Mouse (Mus musculus): ENCODE measurements around the gene Igfals.

The Igfals gene

DNA sequence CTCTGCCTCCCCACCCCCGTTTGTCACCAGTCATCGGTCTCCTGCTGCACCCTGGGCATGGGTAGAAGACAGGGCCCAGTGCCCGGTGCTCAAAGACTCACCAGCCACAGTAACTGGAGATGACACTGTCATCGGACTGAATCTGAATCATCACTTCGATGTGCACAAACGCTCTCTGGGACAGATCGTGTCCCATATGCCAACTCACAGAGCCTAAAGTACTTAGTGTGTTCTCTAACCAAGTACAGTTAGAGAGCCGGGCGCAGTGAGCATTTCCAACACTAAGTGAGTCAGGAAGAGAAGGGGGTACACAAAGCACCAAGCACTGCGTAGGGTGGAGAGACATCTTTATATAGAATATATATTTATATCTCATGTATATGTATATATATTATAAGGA is 2.1 kb downstream of the Igfals start:
- DNase-seq: no peak

GRCm38 (mm10) chr17:24873695-24874404 is 8.1 kb downstream of the Igfals start:
- no peak for DNase-seq

DNA sequence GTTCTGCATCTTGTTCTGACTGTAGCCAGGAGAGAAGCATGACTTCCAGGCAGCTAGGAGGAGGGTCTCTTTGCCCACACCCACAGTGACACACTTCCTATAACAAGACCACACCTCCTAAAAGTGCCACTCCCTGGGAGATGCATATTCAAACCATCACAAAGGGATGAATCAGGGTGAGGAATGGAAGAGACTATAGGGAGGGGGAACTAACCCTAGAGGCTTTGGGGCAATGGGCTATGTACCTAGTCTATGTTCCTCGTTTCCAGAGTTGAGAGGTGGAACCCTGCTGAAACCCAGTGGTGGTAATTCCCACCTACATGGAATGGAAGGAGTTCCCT is 8.6 kb downstream of the Igfals start:
- DNase-seq: no peak

- no peak for DNase-seq
These were observed 9.2 kb downstream of the Igfals start for GRCm38 (mm10) chr17:24874989-24875388.

DNA sequence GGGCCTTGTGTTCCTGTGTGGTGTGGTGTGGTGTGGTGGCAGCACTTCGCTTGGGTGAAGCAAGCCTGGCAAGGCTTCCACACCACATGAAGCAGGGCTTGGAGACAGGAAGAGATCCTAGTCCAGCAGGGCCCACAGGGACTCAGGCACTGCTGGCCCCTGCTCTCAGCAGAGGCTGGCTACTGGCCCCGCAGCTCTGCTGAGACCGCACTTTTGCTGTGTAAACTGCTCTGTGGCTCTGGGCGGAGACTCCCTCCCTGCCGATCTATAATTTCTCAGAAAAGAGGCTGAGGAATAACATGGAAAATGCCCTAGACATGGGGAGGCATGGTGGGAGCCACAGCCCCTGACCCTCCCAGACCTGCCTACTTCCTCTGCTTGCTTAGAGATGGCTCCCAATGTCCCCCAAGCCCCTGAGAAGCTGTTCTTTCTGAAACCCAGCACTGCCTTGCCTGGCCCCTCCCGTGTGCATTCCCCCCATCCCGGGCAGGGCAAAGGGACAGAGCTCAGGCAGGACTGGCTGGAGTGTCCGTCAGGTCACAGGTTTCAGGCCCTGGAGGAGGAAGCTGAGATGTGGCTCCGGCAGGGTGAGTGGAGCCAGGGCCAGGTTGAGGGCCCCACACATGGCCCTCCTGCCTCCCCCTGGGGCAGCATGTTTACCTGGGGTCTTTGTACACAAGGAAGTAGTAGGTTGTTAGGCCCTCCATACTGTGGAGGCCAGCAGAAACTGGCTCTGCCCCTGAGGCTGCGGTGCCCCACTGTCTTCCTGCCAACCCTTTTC is 11.7 kb downstream of the Igfals start:
- no peak for DNase-seq

GRCm38 (mm10) chr17:24878117-24878397 is 12.3 kb downstream of the Igfals start:
- DNase-seq: peak; percentile 48 to 69

DNA sequence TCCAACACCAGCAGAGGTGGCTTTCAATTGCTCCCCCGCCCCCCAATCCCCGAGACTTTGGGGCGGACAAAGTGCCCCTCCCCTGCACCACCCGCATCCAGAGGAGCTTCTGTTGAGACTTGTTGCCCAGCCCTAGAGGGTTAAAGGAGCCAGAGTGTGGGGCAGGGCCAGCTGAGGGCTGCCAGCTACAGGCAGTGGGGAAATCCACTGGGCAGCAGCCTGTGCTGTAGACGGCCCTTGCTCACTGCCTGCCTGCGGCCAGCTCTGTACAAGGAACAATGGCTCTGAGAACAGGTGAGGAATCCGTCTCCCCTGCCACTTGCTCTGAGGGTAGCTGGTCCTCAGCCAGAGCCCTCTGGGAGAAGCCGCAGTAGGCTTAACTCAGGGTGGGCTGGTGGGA is 12.7 kb downstream of the Igfals start:
- no peak for DNase-seq

- DNase-seq: peak in 1 of 2 experiments; percentile 50
These were observed 16.1 kb downstream of the Igfals start for GRCm38 (mm10) chr17:24881738-24882440.

DNA sequence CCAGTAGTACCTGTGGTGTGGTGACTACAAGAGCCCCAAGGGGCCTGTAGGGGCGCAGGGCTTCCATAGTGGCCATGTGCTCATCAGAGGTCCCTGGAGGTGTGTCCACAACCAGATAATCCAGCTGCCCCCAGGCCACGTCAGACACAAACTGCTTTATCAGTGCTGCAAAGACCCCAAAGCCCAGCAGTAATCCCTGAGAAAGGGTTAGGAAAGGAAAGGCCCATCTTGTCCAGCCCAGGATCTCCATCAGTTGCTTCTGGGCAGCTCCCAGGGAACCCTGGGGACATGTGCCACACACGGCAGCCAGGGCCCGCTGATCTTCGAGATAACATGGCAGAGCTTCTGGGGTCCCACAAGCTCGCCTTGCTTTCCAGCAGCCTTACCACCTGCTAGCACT is 18.6 kb downstream of the Igfals start:
- DNase-seq: no peak

DNA sequence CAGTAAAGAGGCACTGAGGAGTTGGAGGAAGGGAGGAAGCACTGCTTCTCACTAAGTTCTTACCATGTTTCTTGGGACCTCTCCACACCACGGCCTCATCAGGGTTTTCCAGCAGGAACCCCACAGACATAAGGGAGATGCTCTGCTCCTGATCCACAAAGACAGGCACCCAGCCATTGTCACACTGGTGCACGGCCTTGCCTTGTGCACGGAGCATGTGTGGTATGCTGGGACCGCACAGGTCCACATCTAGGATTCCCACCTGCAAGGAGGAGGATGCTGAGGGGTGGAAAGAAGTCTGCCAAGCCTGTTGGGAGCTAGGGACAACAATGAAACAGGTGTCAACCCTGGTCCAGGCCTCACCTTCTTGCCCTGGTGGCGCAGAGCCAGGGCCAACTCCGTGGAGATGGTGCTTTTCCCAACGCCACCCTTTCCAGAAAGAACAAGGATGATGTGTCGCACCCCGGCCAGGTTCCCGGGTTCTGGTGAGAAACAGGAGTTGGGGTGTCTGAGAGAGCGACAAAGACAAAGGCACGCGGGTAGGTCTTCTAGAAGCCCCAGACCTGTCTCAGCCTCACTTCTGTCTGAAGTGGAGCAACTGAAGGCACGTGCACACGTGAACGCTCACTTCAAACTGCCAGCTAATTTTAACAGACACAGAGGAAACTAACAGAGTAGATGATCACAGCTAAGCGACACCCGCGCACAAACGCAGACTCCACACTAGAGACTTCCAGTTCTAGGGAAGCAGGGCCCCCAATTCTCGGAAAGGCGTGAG is 19.7 kb downstream of the Igfals start:
- peak in 1 of 2 experiments; percentile 29 for DNase-seq

DNA sequence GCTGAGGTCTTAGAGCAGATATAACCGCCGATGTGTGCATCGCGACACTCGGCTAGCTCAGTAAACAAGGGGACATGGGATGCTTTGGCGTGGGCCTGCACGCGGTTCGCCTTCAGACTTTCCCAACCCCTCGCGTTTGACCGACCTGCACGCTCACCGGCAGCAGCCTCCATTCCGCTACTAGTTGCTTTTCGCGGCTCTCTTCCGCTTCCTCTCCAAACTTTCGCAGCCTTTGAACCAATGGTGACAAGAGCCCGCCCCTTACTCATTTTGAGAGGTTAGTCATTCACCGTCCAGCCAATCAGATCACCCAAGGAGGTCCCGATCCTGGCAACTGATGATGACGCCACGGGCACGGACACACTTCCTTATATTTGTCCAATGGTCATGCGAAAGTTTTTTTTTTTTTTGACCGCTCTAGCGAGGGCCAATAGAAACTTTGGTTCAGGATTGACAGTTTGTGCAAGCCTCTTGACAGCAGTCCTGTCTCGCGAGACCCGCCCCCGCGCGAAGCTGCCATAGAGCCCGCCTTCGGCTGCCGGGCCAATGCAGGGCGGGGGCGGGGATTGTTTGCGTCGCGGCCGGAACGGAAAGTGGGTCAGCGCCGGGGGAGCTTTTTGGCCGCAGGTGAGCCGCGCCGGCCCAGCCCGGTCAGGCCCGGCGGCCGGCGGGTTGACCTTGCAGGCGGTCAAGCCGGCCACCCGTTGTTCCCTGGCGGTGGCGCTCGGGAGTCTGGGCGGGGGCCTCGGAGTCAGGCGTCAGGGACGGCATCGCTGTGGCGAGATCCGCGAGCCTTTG is 20.5 kb downstream of the Igfals start, which contains the start of the genes Nubp2 and Spsb3:
Nubp2 (minus strand) TSS at position 216 of the 798 bp plus-strand sequence.
Spsb3 (plus strand) TSS at position 510 of the 798 bp plus-strand sequence.
- peak; percentile 98 for DNase-seq

DNA sequence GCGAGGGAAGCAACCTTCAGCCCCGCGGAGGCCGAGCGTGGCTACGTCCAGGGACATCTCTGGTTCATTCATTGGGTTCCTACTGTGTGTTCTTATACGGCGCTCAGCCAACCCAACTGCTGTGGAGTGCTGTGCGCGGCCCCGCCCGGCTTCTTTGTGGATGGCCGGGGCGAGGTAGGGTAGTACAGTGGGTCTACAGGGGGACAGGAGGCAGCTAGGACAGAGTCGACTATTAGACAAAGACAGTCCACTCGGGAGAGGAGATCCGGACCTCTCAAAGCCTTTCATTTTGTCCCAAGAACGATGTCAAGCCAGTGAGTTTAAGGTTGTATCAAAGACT is 21.1 kb downstream of the Igfals start:
- DNase-seq: no peak

GRCm38 (mm10) chr17:24887291-24888080 is 21.7 kb downstream of the Igfals start:
- peak in 1 of 2 experiments; percentile 26 for DNase-seq

DNA sequence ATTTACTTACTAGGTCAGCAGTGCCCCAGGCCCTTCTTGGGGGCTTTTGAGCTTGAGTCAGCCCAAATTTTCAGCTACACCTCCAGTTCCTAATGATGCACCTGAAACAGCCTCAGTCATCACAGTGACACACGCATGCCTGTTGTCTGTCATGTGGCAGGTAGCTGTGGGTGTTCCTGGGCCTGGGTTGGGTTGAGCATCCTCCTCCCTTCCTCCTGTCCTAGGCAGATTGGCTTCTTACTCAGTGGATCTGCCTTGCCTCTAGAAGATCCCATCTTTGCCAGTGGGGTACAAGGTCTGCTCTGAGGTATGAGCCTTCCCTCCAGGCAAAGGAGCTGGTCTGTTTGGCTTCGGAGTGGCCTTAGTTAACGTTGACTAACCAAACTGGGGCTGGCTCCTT is 23.1 kb downstream of the Igfals start:
- DNase-seq: no peak

GRCm38 (mm10) chr17:24890151-24891092 is 24.6 kb downstream of the Igfals start:
- DNase-seq: no peak

DNA sequence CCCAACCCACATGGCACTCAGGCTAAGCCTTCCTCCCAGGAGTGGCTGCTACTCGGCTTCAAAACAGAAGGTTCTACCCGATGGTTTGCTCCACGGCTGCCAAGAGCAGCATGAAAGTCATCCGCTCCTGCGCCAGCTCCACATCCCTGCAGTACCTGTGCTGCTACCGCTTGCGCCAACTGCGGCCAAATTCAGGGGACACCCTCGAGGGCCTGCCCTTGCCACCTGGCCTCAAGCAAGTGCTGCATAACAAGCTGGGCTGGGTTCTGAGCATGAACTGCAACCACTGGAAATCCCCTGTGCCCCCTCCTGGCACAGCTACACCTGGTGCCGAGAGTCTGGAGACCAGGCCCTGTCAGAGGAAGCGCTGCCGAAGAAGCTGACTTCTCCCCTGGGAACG is 25.5 kb downstream of the Igfals start:
- no peak for DNase-seq

- DNase-seq: no peak
These were observed 27.0 kb downstream of the Igfals start for GRCm38 (mm10) chr17:24892785-24893184.

- DNase-seq: no peak
These were observed 27.5 kb downstream of the Igfals start for GRCm38 (mm10) chr17:24893276-24893675.

DNA sequence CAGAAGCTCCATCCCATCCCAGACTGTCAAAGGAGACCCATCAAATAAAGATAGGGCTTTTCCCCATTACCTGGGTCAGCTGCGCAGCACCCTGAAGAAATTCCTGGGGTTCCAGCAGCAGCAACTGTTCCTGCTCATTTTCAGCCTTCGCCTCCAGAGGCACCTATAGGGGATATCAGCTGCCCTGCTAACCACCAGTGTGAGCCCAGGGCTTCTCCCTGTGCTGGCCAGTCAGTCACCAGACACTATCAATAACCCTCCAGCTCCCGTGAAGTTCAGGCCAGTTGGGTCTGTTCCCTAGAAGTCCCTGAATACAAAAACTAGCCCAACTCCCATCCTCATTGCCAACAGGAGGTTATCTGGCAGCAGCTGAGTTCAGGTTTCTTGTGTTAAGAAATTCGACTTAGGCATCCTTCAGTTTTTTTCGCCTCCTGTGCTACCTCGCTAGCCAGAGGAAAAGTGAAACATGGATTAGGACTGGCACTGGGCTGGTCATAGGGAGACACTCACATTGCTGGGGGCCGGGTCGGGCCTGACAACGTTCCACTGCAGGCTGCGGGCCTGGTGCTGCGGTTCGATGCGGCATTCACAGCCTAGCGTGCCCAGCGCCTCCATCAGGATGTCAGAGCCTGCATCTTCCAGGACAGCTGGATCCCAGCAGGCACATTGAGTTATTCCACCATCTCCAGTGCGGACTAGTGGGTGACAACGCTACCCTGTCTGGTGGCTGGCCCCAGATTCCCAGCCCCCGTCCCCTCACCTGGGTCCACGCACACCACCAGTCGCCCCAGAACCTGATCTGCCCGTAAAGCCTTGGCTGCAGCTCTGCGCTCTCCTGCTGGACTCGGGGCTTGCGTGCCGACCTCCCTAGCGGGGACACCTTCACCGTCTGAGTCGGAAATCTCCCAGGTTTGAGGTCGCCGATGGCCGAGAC is 28.5 kb downstream of the Igfals start:
- no peak for DNase-seq

Measured in lung, postnatal 4 days (tissue).